Mouse (Mus musculus) forebrain, embryonic 12.5 days (tissue): ENCODE data around the gene Smim1. TPM values are rescaled to one million over a fixed set of nuclear protein-coding genes. Genes with fewer than 3 reads are reported as not detected.

Experiments
- ATAC-seq: fragments of 200-750 bp; cut with Nextera tagmentation; 2 replicates; pipeline ENCODE4 v1.8.0; 2017; ENCODE audit warnings: moderate TSS enrichment; ENCODE audit not compliant: low FRiP score
- H3K27ac ChIP-seq: fragments of 300-500 bp; sonication (generic); 2 replicates; pipeline ENCODE4 v1.5.1; 2016; ENCODE audit warnings: mild to moderate bottlenecking
- H3K27me3 ChIP-seq: fragments of 300-500 bp; sonication (generic); 2 replicates; pipeline ENCODE4 v1.6.1; 2016; ENCODE audit warnings: mild to moderate bottlenecking
- H3K36me3 ChIP-seq: fragments of 300-500 bp; sonication (generic); replicated peaks from 2 replicates; pipeline ENCODE4 v1.6.1; 2016; ENCODE audit warnings: mild to moderate bottlenecking
- H3K4me1 ChIP-seq: fragments of 300-500 bp; sonication (generic); 2 replicates; pipeline ENCODE4 v1.6.1; 2016
- H3K4me2 ChIP-seq: fragments of 300-500 bp; sonication (generic); 2 replicates; pipeline ENCODE4 v1.6.1; 2016; ENCODE audit warnings: mild to moderate bottlenecking, moderate library complexity
- H3K4me3 ChIP-seq: fragments of 300-500 bp; sonication (generic); replicated peaks from 2 replicates; pipeline ENCODE4 v1.5.1; 2016; ENCODE audit warnings: mild to moderate bottlenecking
- H3K9ac ChIP-seq: fragments of 300-500 bp; sonication (generic); 2 replicates; pipeline ENCODE4 v1.6.1; 2016; ENCODE audit warnings: mild to moderate bottlenecking
- H3K9me3 ChIP-seq: fragments of 300-500 bp; sonication (generic); 2 replicates; pipeline ENCODE4 v1.6.1; 2016
- WGBS: fragments of 180-500 bp; shearing (Covaris S2); methylation state at CpG from one replicate; pipeline ENCODE4 v1.1.7; 2016; 5-methylcytosine and 5-hydroxymethylcytosine counted together
- polyA plus RNA-seq: library from polyadenylated mRNA; unstranded; fragments of >200 nt; fragmentation: Nextera tagmentation; extraction: Ambion mirVana; gene quantifications from 2 replicates; pipeline ENCODE4 v1.2.1, GENCODE M21; 2016

The Smim1 gene
- polyA plus RNA-seq, 1 experiment from 2014 or later: 3.0 TPM

DNA sequence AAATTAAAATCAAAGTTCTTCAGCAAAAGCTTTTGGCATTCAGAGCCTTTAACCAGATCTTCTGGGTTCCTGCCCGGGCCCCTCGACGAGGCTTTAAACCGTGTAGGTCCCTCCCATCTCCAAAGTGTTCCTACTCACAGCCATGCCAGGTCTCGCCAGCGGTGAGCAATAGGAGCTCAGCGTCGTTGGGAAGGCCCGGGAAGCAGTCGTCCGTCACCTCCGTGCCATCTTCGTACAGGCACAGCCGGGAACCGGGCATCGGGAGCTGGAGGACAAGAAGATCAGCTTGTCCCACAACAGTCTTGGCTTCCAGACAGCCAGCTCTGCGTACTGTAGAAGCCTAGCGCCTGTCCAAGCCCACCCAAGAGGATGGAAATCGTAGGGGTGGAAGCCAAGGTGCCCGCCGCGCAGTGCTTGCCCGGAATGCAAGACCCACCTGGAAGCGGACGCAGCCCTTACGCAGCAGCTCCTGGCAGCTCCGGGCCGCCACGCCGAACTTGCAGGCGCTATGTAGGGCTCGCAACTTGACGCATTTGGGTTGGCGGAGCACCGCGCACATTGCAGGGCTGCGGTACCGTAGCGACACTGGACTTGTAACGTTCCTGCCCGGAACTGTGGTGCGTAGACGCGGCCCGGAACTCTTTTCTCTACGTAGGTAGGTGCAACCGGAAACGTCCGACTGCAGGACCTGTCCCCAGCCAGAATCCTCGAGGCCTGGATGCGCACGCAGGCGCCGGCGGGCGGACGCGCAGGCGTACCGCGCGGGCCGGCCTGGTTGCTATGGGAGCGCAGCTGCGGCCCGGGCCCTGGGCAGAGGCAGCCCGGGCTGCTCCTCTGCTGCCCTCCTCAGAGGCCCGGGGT lies 51.4 kb downstream of the Smim1 start, which contains the start of the genes Dffb and Cep104:
Dffb (minus strand) TSS at position 696 of the 861 bp plus-strand sequence.
Cep104 (plus strand) TSS at position 764 of the 861 bp plus-strand sequence.
- H3K4me1 ChIP-seq: peaks cover 34% of the 10 kb centered on the region
- H3K4me2 ChIP-seq: peak within 1 kb of the TSS; percentile 94
- WGBS: under 1% methylated on average over 64 of the region's 68 CpGs
- no peaks in the 10 kb centered on the region for H3K27me3 ChIP-seq
- peak; percentile 98 for ATAC-seq
- peak within 1 kb of the TSS; percentile 94 for H3K9ac ChIP-seq
- H3K36me3 ChIP-seq: peaks cover 29% of the 10 kb centered on the region
- H3K4me3 ChIP-seq: peak within 1 kb of the TSS; percentile 94
- peak within 1 kb of the TSS; percentile 73 for H3K27ac ChIP-seq
- no peaks in the 10 kb centered on the region for H3K9me3 ChIP-seq

Other genes starting within 250 kb of the Smim1 start
- gene A430005L14Rik, start 69.0 kb downstream of the Smim1 start, polyA plus RNA-seq: 91.6 and 96.0 TPM in 2 replicates
- gene Dffb, start 51.1 kb downstream of the Smim1 start, polyA plus RNA-seq: 9.9 and 11.9 TPM in 2 replicates
- 21.4 and 22.5 TPM in 2 replicates for gene Cep104, start 51.0 kb downstream of the Smim1 start, polyA plus RNA-seq
- 32.5 and 32.6 TPM in 2 replicates for gene Lrrc47, start 14.5 kb downstream of the Smim1 start, polyA plus RNA-seq
- not detected in 2 replicates for gene Ccdc27, start 16.4 kb upstream of the Smim1 start, polyA plus RNA-seq
- 9.0 and 9.1 TPM in 2 replicates for gene Trp73, start 114.0 kb upstream of the Smim1 start, polyA plus RNA-seq
- gene Wrap73, start 116.1 kb upstream of the Smim1 start, polyA plus RNA-seq: 52.0 and 54.6 TPM in 2 replicates
- gene Tprgl, start 134.4 kb upstream of the Smim1 start, polyA plus RNA-seq: 127 and 131 TPM in 2 replicates
- gene Megf6, start 144.5 kb upstream of the Smim1 start, polyA plus RNA-seq: 19.9 and 21.7 TPM in 2 replicates